Mouse (Mus musculus) mature B cell (primary cell): ENCODE data around the gene Txndc11.

Experiments used
- in situ Hi-C: fragments of 300-500 bp; cut with MboI; formaldehyde crosslinking; loops from 2 replicates; pipeline ENCODE4 v1.14.3; 2019

Gene Txndc11

DNA sequence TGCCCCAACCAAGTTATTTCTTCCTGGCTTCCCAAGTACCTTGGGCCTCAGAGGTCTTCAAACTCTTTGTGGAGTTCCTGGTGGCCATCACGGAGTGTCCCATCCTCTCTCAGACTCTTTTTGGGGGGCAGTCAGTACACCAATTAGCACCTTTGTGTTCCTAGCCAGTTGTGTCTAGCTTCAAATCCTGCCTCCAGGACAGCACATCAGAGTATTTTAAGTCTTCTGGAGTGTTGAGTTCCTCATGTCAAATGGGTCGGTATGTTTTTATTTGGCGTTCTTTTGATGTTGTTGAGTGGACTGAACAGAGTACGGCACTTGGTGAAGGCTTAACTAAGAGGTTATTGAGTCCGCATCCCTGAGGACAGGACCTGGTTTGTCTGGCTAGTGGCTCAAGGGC is 69.0 kb downstream of the Txndc11 start:
- in situ Hi-C loops = no loop called here

- in situ Hi-C loops = no loop called here
Observed at GRCm38 (mm10) chr16:11064742-11065141, 69.7 kb downstream of the Txndc11 start.

DNA sequence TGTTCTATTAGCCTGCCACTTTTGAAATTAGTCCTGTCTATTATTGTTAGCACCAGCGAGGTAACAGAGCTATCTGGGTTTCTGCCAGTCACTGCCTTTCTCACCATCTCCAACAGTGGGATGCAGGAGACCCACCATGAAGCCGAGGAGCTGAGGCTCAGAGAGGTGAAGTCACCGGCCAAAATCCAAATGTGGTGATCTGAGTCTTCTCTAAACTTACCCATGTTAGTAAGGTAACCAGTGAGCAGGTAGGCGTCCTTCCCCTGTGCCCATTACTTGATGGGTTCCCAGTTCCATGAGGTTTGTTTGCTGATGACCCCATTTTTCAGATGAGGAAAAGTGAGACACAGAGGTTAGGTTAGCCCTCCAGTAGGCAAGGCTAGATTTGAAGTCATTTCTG is 70.1 kb downstream of the Txndc11 start:
- in situ Hi-C loops = no loop called here

DNA sequence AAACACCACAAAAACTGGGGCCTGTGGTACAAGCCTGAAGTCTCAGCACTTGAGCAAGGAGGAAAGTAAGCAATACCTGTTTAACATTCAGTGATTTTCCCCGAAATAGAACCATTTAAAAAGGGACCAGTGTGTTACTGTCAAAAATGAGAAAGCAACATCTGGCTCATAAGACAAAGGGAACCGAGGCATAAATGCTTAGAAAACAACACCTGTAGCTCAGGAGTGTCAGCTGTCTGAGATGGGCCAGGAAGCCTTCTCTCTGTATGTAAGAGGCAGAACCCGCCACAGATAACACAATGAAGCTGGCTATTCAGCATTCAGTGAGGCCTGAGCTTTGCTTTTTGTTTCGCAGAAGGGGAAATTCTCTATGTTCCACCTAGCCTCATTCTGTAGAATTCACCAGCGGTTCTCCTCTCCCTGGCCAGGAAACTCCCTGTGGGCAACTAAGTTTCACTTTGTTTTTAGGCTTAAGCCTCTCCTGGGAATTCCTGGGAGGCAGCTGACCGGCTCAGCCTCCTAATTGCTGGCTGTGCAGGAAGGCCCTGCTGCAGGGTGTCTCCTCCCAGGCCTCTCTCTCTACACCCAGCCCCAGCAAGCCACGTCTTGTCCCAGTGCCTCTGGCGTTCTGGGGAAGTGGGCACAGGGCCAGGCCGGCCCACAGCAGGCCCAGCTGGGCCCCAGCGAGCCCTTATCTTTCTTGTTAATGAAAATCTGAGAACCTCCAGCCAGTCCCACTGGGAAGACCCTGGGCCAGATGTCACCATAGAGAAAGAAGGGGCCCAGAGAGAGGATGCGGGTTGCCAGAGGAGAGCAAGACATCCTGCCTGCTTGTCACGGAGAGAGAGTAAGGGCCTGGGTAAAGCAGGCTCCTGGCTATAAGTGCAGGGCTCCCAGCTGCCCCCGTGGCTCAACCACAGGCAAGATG is 71.4 kb downstream of the Txndc11 start:
- in situ Hi-C loops = no loop called here

DNA sequence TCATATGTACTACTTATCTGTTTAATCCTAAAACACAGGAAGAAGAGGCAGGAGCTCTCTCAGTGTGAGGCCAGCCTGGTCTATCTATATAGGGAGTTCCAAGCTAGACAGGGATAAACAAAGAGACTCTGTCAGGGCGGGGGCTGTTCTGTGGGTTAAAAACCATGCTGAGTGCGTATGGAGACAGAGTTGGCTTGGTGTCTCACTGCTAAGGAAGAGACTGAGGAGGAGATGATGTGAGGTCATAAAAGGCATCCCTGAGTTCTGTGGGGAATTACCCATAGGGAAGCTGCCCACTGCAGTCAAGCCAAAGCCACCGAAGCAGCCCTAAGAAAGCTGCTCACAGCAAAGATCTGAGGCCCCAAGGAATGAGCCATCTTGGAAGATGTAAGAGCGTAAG is 73.8 kb downstream of the Txndc11 start, which contains the start of gene Snn:
Gene Snn, plus strand, starts transcription at position 301 of the 400 bp plus-strand sequence.
- in situ Hi-C loops = no loop called here

GRCm38 (mm10) chr16:11055916-11056315 is 78.5 kb downstream of the Txndc11 start:
- in situ Hi-C loops = no loop called here

- in situ Hi-C loops = no loop called here
Observed at GRCm38 (mm10) chr16:11054871-11055270, 79.6 kb downstream of the Txndc11 start.

DNA sequence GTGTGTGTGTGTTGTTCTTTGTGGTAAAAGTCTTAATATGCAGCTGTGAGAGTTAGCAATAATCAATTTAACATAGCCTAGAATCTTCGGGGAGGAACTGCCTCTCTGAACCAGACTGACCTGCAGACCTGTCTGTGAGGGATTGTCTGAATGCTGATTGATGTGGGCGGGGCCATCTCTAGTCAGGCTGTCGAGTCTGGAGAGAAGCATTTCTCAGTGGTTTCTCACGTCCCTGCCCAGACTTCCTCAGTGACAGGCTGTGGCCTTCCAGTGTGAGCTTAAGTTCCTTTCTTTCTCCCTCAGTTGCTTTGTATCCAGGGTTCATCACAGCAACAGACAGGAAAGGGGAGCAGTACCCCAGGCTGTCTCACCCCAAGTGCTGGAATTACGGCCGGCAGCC is 80.0 kb downstream of the Txndc11 start:
- in situ Hi-C loops = no loop called here

DNA sequence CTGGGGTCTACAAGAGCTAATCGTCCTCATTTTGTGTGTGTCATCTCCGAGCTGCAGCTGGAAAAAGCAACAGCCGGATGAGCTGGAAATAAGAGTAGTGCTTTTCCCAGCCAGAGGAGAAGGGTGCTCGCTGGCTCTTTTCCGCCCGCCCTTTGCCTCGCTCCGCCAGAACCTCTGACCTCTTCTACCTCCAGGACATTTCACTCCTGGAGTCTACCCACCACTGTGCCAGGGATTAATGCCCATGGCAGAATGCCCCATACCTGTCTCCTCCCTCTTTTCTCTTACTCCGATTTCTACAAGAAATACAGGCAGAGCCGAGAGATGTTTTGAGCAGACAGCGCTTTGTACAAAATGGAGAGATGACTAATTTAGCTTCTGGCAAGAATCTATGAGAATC is 83.3 kb downstream of the Txndc11 start:
- in situ Hi-C loops = no loop called here

DNA sequence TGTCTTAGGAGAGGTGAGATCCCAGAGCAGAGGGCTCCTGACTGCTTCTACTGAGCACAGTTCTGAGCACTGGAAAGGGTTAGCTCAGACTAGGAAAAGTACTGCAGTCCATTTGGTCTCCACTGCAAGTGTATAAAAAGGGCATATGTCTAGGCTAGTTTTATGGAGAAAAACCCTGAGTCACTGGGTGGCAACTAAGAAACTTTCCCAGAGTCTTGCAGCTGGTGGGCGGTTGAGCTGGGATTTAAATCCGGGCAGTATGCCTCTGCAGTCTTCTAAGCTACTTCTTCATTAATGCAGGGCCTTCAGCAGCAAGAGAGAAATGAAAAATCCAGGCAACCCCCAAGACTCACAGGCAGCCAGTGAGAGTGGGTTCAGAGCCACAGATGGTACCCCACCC is 84.2 kb downstream of the Txndc11 start:
- in situ Hi-C loops = no loop called here

GRCm38 (mm10) chr16:11047130-11047529 is 87.3 kb downstream of the Txndc11 start:
- in situ Hi-C loops = no loop called here

DNA sequence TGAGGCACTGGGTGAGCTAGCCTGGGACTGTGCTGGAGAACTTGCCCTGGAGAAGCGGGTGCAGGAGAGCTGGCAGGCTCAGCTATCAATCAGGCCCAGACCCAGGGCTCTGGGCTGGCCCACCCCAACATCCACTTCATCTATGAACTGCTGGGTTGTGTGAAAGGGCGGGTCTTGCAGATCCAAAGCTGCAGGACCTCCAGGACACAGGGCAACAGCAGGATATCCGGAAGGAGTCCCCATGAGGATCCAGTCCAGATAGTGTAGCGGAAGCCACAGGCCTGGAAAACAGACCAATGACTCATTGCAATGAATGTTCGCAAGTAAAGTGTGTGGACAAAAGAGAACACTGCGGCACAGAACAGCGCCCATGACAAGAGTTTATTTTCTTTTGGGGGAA is 88.0 kb downstream of the Txndc11 start:
- in situ Hi-C loops = no loop called here

DNA sequence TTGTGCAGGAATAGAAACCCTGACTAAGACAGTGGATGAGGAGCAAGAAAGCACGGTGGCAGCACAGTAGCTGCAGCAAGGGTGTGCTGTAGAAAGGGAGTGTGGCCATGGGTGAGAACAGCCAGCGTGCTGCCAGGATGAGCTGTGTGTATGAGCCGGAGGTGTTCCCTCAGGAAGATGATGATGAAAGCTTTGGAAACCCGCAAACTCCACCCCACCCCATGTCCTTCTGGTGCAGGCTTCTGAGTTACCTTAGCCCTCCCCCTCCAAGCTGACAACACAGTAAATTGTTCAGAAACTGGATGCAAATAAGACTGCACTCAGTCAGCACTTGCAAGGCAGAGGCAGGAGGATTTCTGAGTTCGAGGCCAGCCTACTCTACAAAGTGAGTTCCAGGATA is 91.2 kb downstream of the Txndc11 start:
- in situ Hi-C loops = no loop called here

- in situ Hi-C loops = no loop called here
Observed at GRCm38 (mm10) chr16:11040603-11041002, 93.8 kb downstream of the Txndc11 start.

DNA sequence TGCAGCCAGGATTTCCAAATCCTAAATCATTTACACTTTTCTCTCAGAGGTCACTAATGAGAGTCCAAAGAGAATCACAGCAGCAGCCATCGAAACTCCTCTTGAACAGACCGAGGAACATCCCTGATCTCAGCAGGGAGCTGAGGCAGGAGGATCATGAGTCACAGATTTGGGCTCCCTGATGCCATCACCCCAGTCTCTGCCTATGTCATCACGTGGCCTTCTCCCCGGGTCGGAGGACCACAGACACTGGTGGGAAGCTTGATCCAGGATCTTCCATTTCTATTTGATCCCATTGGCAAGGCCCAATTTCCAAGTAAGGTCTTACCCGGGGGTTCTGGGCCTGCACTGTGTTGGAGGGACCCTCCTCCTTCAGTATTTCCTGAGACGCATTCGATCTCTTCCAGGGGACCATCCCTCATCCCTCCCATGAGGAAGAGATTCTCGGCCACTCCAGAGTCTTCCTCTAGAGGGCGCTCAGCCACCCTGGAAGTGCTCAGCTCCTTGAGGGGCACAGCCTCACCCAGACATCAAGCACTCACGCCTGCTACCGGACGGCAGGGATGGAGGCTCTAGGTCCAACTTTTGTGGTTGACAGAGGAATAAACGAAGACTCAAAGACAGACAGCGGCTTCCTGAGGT is 98.5 kb downstream of the Txndc11 start:
- in situ Hi-C loops = no loop called here

DNA sequence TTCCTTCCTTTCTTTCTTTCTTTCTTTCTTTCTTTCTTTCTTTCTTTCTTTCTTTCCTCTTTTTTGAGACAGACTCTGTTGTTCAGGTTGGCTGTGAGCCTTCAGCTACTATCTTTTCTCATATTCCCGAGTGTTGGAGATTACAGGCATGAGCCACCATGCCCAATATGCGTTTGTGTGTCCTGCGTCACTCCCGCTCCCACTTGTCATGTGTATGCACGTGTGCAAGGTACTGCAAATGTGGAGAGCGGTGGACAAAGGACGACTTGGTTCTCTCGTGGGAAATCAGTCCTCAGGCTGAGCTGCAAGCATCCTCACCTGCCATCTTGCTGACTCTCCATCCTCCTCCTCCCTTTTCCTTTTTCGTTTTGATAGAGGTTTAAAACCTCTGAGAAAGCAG is 99.2 kb downstream of the Txndc11 start:
- in situ Hi-C loops = no loop called here

GRCm38 (mm10) chr16:11034193-11034803 is 100.2 kb downstream of the Txndc11 start:
- in situ Hi-C loops = loop anchor here (5.0 kb wide), 1 partner anchor 157 kb away; no protein-coding TSS in a partner anchor

DNA sequence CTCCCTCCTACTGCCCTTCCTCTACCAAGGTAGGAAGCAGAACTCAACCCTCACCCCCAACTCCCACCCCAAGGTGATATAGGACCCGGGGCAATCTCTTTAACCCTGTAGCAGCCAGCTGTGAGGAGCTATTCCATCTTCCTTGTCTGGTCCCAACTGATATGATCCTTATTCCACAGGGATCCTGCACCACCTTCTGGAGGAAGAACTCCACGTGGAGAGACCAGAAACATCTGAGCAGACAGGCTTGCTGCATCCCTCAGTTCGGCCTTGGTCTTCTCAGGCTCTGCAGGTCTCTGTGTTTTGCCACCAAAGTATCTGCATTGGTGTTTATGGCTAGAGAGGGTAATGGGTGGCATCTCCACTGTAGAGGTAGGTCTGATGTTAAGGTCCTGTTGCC is 103.1 kb downstream of the Txndc11 start:
- in situ Hi-C loops = loop anchor here (5.0 kb wide), 1 partner anchor 154 kb away; no protein-coding TSS in a partner anchor

DNA sequence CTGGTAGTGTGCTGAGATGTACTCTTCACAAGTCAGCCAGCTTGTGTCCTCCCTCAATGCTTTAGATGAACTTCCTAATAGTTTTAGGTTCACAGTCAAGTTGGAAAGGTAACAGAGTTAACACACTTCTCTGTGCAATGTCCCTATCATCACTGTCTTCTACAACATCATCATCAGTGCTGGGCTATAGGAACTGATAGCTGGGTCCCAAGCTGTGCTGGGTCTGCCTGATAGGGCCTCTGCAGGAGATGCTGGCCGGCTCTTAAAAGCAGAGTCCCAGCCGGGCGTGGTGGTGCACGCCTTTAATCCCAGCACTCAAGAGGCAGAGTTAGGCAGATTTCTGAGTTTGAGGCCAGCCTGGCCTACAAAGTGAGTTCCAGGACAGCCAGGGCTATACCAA is 103.6 kb downstream of the Txndc11 start:
- in situ Hi-C loops = loop anchor here (5.0 kb wide), 1 partner anchor 154 kb away; no protein-coding TSS in a partner anchor

DNA sequence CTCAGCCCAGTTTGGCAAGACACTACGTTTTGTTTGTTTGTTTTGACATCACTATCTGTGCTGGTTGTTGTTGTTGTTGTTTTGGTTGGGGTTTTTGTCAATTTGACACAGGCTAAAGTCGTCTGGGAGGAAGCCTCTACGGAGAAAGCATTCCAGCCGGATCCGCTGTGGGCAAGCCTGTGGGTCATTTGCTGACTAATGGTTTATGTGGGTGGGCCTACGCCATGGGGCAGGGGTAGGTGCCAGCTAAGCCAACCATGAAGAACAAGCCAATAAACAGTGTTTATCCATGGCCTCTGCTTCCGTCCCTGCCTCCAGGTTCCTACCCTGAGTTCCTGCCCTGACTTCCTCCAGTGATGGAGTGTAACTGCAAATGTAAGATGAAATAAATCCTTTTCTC is 106.2 kb downstream of the Txndc11 start:
- in situ Hi-C loops = no loop called here
